Mouse (Mus musculus) fat pad, adult 2 months (tissue): ENCODE results near the gene Tshz3.

Experiments used
- DNase-seq: peaks from one replicate; pipeline ENCODE4 v3.0.0-alpha.2; 2011; ENCODE audit warnings: low read depth, low spot score; ENCODE audit errors: extremely low read depth

Tshz3 gene

DNA sequence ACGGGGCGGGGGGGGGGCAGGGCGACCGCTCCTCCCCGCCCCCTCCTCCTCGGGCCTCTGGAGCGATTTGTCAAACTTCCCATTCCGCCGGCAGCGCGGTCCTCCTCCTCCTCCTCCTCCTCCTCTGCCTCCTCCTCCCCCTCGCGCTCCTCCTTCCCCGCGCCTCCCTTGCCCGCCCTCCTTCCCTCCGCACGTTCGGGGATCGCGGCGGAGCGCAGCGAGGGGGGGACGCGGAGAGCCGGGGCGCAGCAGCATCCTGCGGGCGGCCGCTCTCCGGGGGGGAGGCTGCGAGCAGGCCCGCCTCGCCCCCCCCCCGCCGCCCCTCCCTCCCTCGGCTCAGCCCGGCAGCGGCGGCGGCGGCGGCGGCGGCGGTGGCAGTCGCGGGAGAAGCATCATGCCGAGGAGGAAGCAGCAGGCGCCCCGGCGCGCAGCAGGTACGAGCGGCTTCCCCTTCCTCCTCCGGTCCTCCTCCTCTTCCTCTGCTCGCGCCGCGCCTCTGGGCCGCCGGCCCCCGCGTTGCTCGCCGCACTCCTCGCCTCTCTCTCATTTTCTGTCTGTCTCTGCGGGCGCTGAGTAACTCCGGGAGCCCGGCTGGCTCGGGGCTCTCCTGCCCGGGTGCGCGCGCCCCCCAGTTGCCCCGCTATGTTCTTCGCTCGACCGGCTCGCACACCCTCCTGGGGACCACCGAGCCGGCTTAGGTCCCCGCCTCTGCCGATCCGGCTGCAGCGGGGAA, at the start of gene Tshz3:
Tshz3 (plus strand) TSS at position 263 of the 733 bp plus-strand sequence.
- DNase-seq = no peak

DNA sequence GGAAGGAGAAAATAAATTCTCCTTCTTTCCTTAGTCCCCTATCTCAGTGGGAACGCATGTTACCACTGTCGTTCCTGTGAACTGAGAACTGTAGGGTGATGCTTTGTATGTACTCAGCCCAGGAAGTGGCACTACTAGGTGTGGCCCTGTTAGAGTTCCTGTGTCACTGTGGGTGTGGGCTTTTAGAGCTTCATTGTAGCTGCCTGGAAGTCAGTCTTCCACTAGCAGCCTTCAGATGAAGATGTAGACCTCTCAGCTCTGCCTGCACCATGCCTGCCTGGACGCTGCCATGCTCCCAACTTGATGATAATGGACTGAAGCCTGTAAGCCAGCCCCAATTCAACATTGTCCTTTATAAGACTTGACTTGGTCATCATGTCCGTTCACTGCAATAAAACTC, 42.0 kb upstream of the Tshz3 start:
- DNase-seq = no peak

DNA sequence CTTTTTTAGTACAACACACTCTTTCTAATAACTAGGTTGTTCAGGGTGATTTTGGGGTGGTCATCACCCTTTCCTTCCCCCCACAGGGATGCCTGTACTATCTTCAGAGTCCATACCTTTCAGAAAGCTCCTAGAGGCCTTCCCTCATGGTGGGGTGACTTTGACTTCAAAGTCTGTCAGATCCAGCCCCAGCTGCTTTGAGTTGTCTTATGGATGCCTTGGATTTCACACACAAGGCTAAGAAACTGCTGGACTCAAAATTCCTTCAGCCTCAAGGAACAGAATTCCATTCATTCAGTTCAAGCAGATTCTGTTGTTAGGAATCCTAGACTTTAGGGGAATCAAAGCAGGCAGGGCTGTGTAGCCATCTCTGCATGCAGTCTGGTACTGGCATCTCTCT, 41.5 kb upstream of the Tshz3 start:
- no peak for DNase-seq

DNA sequence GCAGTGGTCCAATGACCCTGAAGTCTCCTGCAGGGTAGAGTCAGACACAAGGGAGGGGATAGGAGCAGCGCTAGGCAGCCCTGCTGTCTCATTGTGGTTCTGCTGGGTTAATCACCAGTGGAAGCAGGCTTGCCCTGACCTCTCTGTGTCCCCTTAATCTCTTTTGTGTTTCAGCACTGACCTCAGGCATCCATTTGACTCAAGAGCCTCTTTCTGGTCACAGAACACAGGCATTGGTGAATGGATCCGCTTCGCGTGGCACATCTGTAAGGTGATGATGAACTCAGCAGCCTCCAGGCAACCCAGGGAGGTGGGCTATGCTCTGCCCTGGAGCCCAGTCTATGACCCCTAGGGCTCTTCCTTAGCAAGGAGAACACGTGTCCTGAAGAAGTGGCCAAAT, 39.6 kb upstream of the Tshz3 start:
- no peak for DNase-seq

DNA sequence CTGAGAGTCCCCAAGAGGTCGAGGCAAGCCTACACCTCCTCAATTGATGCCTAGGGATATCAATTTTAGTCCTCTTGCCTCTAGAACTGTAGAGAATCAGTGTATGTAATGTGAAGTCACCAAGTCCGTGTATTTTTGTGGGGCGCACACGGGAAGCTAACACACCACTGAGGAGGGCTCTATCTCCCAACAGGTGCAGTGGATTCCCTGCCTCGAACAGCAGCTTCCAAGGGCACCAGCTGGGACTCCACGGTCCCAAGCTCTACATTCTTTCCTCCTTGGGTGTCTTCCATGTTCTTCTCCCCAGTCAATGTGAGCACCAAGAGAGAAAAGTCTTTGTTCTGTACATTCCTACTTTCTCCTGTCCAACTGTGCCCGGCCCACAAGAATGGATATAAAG, 38.7 kb upstream of the Tshz3 start:
- no peak for DNase-seq

DNA sequence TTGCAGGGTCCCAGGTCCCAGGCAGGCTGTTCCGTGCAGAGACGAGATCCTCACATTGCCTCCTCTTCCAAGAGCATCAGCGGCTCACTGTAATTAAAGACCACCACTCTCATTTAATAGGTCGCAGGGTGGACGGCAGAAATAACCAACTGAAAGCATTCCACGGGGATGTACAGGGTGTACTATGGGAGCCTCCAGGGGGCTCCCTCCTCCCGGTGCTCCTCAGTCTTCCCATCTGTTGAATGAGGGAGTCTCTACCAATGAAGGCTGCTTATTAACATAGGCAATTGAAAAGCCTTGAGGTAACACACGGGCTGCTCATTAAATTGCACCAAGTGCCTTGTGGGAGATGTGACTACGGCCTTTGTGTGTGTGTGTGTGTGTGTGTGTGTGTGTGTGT, 37.3 kb upstream of the Tshz3 start:
- no peak for DNase-seq

DNA sequence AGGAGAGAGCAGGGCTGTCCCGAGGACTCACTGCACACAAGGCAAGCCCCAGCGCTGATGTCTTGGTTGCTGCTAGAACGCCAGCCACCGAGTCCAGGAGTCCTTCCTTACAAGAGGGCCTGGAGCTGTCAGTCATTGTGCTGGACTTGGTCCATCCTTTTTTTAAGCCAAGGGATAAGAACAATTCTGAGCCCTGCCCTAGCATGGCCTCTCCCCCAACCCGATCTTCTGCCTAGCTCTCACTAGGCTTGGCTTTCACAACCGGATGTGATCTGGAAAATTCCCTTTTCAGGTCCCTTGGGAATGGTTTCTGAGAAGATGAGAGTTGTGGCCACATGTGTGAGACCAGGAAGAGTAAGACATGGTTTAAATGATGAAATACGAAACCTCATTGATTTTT, 34.5 kb upstream of the Tshz3 start:
- no peak for DNase-seq

DNA sequence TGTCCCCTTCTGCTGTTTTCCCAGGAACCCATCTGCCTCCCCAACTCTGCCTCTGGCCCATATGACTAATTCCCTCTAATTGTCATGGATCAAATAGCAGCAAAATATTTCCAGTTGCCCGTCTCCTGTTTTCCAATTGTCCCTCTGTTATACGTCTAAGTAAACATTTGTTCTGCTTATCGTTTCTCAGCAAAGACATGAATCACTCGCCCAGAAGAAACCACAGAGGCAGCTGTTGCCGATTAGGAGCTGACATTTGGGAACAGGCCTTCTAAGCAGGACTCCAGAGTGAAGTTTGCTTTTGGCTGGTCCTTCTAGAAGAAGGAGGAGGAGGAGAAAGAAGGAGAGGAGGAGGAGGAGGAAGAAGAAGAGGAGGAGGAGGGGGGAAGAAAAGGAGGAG, 30.2 kb upstream of the Tshz3 start:
- DNase-seq = no peak

DNA sequence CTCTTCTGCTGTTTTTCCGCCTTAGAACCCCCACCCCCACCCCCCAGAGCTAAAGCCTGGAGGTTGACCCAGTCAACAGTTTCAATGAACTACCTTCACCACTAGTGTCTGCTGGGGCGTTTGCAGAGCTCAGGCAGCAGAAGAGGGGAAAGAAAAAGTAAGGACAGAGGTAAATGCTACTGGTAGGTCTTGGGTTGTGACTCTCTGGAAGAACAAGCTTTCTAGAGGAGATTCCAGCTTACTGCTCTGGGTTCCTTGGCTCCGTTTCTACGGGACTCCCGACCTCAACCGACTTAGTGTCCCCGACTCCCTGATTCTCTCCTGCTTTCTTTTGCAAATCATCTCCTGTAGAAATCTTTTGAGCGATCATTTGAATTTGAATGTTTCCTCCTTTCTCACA, 19.9 kb upstream of the Tshz3 start:
- DNase-seq = no peak

DNA sequence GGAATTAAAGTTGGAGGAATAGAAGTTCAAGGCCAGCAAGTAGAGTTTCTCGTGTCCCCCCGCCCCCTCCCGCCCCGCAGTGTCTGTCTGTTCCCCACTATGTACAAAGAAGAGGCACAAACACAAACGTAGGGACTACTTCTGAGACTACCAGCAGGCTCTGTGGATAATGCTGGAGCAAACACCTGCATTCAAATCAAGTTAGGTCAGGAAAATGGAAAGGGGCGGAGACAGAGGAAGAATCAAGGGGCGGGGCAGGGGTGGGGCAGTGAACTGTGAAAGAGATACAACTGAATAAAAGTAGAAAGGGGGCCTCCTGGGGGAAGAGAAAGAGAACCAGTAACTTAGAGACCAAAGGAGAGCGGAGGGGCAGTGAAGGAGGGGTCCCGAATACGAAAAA, 19.4 kb upstream of the Tshz3 start:
- DNase-seq = no peak

DNA sequence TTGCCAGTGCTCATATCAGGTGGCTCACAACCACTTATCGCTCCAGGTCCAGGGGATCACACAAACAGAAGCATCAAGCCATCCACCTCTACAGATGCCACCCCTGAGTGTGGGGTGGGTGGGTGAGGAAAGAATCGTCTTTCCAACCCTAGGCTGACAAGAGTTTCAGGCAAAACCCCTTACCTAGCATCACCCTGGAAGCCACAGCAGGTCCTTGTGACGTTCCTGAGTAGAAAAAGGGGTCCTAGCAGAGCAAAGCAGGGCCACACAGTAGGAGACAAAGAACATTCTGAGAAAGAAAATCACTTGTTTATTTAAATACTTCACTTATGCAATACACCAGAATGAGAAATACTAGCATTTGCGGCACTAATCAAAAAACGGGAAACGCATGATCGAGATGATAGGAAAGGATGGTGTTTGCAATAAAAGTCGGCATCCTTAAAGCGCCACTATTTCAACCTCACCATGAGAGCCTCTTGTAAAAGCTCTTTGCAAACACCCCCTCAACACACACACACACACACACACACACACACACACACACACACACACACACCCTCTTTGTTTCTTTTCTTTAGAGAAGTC, 18.8 kb upstream of the Tshz3 start:
- DNase-seq = no peak

DNA sequence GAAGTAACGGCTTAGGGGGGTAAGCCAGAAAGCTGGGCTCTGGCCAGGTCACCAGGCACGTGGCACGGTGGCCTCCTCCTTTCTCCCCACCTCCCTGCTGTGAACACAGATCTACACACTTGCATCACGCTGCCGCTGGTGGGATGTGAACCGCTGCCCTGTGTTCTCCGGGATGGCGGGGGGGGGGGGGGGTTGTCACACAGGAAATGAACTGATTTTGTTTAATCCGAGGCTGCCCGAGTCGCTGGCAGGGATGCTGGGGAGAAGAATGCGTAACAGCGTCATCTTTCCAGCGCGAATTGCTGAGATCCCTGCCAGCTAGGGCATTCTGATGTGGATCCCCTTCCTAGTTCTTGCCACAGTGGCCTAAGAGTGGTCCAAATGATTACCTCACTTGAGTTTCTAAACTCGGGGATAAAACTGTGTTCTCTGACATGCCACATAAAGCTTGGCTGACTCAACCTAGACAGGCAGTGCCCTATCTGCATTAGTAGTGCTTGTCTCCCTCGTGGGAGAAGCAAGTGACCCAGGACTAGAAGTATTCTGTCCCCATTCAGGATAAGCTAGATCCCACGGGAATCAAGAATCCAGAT, 18.0 kb upstream of the Tshz3 start:
- DNase-seq = no peak

DNA sequence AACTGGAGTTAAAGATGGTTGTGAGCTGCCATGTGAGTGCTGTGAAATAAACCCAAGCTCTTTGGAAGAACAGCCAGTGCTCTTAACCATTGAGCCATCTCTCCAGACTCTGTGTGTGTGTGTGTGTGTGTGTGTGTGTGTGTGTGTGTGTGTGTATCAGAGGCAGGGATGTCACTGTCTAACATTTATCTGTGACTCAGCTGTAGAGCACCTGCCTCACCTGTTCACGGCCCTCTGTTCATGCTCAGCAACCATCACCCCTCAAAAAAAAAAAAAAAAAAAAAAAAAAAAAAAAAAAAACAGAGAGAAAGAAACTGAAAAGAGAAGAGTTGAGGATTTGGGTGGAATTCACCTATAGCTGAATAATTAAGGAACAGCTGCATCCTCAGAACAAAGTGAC, 10.4 kb upstream of the Tshz3 start:
- no peak for DNase-seq

DNA sequence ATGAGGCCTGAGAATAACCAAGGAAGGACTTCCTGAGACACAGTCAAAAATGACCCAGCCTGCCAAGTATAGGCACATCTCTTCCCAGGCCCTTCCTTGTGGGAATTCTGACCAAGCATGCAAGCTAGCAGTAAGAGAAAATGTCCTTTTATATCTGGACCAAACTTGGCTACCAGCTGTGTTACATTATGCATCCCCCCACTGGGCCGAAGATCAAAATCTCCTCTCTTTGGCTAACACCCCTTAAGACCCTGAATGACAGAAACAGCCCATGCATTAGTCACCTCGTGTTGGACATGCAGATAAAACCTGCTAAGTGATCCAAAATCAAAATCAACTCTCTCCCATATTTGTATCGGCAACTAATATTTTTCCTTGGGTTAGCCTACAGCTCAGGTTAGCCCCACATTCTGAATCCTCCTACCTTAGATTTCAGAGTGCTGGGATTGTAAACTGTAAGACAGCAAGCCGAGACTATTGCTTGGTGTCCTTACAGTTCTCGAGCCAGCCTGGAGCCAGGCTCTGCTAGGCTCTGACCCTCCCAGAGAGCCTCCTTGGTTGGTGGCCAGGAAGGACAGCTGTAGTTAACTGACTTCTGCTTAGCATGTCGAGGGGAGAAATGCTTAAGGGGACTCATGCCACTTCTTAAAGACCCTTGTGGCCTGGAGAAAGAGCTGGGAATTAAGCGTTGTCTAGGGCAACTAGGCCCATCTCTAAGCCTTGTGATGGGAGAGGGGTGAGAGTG, 8.7 kb upstream of the Tshz3 start:
- DNase-seq = no peak

DNA sequence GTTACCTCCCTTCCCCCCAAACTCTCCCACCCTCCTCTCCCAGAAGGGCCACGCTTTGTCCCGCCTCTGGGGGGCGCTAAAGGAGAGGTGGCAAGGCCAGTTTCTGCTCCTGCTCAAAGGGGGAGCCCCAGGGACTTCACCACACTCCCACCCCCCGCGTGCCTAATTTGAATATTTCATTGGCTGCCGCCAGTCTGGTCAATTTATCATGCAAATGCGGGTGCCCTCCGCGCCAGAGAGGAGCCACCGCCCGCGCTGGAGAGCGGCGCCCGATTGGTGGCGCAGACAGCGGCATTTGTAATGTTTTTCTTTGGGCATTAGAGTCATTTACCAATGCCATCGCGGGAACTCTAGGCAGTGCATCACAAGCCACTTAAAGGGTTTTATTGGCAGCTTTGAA, 7.4 kb upstream of the Tshz3 start:
- no peak for DNase-seq

DNA sequence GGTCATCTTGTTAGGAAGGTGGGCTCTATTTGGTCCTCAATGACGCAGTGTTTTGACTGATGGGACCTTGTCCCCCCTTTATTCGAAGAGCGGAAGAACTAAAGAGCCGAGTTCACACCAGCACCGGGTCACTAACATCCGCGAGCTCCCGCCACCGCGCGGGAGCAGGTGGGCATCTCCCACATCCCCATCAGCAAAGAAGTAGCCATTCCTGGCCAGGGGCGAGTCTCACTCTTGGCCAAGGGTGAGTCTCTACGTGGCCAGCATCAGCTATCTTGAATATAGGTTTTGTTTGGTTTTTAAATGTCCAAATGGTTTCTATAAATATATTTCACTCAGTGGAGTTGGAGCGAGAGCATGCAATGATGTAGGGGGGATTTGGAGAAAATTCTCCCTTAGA, 6.3 kb upstream of the Tshz3 start:
- no peak for DNase-seq

DNA sequence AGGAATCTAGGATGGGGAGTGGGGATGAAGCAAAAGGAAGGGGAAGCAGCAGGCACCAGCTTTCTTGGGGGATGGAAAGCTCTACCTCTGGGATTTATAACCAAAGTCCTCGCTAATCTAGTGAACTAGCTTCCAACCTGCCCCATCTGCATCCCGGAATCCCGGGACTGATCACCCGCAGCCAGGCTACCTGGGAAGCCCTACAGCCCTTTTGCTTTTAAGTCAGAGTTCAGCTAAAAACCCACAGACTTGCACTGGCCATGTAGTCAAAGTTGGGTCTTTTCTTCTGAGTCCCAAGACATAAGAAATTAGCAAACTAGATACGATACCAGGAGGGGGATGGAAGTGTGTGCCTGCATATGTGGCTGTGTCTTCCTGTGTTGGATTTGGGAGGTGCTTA, 5.5 kb upstream of the Tshz3 start:
- no peak for DNase-seq

DNA sequence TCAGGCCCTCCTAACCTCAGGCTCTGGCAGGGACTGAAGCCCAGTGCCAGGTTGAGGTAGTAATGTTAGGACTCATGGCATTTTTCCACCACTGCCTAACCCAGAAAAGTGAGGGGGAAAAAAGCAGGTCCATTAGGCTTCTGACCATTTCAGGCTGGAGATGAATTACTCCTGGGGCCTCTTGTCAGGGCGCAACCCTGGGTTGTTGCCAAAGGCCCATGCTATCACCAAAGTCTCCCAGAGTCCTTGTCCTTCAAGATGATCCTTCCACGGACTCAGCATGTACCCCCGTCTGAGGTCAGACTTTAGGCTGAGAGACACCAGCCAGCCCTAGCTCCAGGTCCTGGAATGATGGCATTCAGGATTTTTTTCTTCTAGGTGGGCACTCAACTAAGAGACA, 4.8 kb upstream of the Tshz3 start:
- DNase-seq = no peak

DNA sequence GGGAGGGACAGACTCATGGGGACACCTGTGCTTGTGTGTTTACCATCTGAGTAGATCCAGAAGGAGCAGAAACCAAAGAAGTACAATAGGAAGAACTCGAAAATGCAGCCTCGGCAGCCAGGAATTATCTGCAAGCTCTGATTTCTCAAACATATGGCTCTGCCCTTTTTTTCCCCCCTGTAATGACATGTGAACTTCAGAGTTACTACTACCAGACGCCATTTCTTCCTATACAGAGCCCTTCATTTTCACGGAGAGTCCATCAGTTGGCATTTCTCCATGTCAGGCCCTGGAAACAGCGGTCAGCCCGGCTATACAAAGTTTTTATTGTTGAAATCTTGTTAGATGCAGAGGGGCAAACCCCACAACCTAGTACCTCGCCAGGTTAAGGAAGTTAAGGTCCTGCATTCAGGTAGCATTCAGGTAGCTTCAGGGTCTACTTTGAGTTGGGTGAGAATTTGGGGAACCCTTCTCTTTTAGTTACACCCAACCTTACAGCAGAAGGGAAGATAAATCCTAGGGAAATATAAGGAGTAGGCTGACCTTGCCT, 3.2 kb upstream of the Tshz3 start:
- DNase-seq = no peak

DNA sequence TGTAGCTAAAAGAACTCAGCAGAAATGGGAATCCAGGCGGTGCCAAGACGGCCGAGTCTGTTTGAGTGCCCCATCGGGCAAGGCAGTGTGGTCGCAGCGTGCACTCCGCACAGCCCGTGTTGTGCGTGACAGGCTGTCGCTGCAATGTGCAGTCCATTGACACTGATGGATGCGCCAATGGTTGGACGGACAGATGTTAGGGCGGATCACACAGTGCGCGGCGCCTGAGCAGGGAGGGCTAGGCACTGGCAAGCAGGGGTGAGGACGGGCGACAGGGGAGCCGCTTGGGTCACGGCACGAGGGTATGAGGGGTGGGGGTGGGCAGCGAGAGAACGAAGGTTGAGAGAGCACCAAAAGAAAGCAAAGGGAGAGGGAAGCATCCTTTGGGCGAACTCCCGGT, 2.6 kb upstream of the Tshz3 start:
- DNase-seq = no peak

DNA sequence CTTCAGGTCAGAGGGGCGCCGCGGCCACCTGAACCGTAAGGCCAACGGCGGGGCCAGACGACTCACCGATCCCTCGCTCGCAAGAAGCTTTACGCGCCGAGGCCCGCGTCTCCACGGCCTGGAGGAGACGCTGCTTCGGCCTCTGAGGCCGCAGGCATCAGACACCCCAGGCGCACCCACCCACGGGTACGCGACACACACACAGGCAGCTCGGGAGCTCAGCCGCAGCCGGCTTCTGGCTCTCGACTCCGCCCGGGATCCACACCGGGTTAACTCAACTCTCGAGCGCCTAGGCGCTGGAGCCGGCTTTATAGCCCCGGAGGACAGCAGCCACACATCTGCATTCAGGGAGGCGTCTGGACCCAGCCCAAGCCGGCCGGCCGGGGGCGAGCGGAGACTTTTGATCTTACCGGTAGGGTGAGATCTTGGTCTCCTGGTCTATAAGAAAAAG, 2.1 kb upstream of the Tshz3 start:
- DNase-seq = no peak
